Mouse (Mus musculus) thymus, postnatal 10 days (tissue): ENCODE results near the gene Osbpl11.

Experiments
- DNase-seq, 2 experiments: peaks; one replicate each; pipeline ENCODE4 v3.0.0; 2021; ENCODE audit warnings: low spot score in 2 of 2

Gene Osbpl11

GRCm38 (mm10) chr16:33239305-33239704 is 54.4 kb downstream of the Osbpl11 start:
- no peak for DNase-seq

GRCm38 (mm10) chr16:33242046-33242445 is 57.2 kb downstream of the Osbpl11 start:
- DNase-seq: no peak

GRCm38 (mm10) chr16:33244136-33244691 is 59.3 kb downstream of the Osbpl11 start:
- peak in 1 of 2 experiments; percentile 11 for DNase-seq

GRCm38 (mm10) chr16:33244933-33245470 is 60.1 kb downstream of the Osbpl11 start:
- no peak for DNase-seq

GRCm38 (mm10) chr16:33246526-33246925 is 61.7 kb downstream of the Osbpl11 start:
- no peak for DNase-seq

- DNase-seq: no peak
These were observed 62.1 kb downstream of the Osbpl11 start for GRCm38 (mm10) chr16:33247006-33247405.

- no peak for DNase-seq
These were observed 65.8 kb downstream of the Osbpl11 start for GRCm38 (mm10) chr16:33250651-33251120.

- peak; percentile 87 to 96 for DNase-seq
These were observed 66.6 kb downstream of the Osbpl11 start, which contains the start of gene Snx4 for GRCm38 (mm10) chr16:33251194-33252051. Gene Snx4, plus strand, starts transcription at chr16:33251442.

- no peak for DNase-seq
These were observed 70.7 kb downstream of the Osbpl11 start for GRCm38 (mm10) chr16:33255601-33256000.

GRCm38 (mm10) chr16:33258530-33258929 is 73.7 kb downstream of the Osbpl11 start:
- DNase-seq: no peak

GRCm38 (mm10) chr16:33259824-33260223 is 75.0 kb downstream of the Osbpl11 start:
- DNase-seq: no peak

GRCm38 (mm10) chr16:33260825-33261224 is 76.0 kb downstream of the Osbpl11 start:
- DNase-seq: no peak

- no peak for DNase-seq
These were observed 76.8 kb downstream of the Osbpl11 start for GRCm38 (mm10) chr16:33261584-33262061.

- no peak for DNase-seq
These were observed 77.2 kb downstream of the Osbpl11 start for GRCm38 (mm10) chr16:33262096-33262495.

- DNase-seq: no peak
These were observed 82.9 kb downstream of the Osbpl11 start for GRCm38 (mm10) chr16:33267616-33268253.

GRCm38 (mm10) chr16:33271824-33272223 is 87.0 kb downstream of the Osbpl11 start:
- DNase-seq: no peak

- DNase-seq: no peak
These were observed 98.2 kb downstream of the Osbpl11 start for GRCm38 (mm10) chr16:33283079-33283478.

GRCm38 (mm10) chr16:33288536-33288935 is 103.7 kb downstream of the Osbpl11 start:
- no peak for DNase-seq

GRCm38 (mm10) chr16:33289981-33290380 is 105.1 kb downstream of the Osbpl11 start:
- no peak for DNase-seq

GRCm38 (mm10) chr16:33292241-33292640 is 107.4 kb downstream of the Osbpl11 start:
- DNase-seq: no peak
